Mouse (Mus musculus): ENCODE data around the gene Traf3. TPM values are rescaled to one million over a fixed set of nuclear protein-coding genes. Genes with fewer than 3 reads are reported as not detected.

The Traf3 gene
- polyA plus RNA-seq, 1 experiment from 2014 or later, result 22.8 TPM

GRCm38 (mm10) chr12:111271966-111272365 is 105.8 kb downstream of the Traf3 start:
- 16% methylated on average over 8 of the region's 8 CpGs for WGBS
- Histone ChIP-seq H3K36me3 (0 out of 2 replicates have a peak, but pooled peaks cover 4% of the 10 kb centered on the region), H3K9me3 (no peaks in the 10 kb centered on the region), H3K27me3 (replicated peaks) (peaks cover 79% of the 10 kb centered on the region), H3K4me2 (replicated peaks) (no peak overlapping the region), H3K27ac (no peak overlapping the region), H3K4me3 (no peak overlapping the region), H3K9ac (no peak overlapping the region), H3K4me1 (peaks cover 22% of the 10 kb centered on the region)
- ATAC-seq (ENCODE audit: low FRiP score, low read depth), result no peak

DNA sequence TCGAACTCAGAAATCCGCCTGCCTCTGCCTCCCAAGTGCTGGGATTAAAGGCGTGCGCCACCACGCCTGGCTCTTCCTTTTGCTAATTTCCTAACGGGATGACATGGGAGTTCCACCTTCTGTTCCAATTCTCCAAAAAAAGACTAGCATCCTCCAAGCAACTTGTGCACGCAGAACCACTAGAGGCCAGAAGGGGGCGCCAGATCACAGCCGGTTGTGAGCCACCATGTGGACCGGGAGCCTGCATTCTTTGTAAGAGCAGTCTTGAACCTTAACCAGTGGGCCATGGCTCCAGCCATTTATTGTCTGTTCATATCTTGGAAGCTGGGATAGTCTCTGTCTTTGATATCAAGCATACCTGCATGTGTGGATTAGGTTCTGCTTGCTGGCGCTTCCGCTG is 106.2 kb downstream of the Traf3 start:
- H3K4me1 ChIP-seq, result peaks cover 22% of the 10 kb centered on the region

DNA sequence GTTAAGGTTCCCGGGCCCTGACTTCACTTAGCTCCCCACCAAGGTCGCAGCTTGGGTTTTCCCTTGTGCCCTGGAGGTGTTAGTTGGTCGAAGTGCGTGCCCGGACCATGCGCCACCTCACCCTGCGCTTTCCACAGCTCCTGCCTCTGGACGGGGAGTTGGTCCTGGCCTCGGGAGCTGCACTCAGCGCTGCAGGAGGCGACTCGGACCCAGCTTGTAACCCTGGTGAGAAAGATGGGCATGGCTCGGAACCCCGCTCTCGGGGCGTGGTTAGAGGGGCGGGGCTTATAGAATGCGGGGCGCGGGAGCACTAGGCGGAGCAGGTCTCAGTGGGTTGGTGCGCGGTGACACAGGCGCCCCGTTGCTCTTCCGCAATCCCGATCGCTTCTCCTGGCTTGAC is 107.8 kb downstream of the Traf3 start:
- Histone ChIP-seq H3K27ac (no peak overlapping the region), H3K4me2 (replicated peaks) (peak overlapping the region; percentile 66), H3K9me3 (no peaks in the 10 kb centered on the region), H3K9ac (peak overlapping the region; percentile 33; the same call in 1 of the 2 replicates), H3K27me3 (replicated peaks) (peaks cover 85% of the 10 kb centered on the region), H3K4me3 (peak overlapping the region; percentile 34), H3K4me1 (peaks cover 22% of the 10 kb centered on the region), H3K36me3 (no peaks in the 10 kb centered on the region)
- no peak for ATAC-seq (ENCODE audit: low FRiP score, low read depth)
- 3% methylated on average over 28 of the region's 28 CpGs for WGBS

More for the DNA sequence above, 106.2 kb downstream of the Traf3 start:
- H3K27ac ChIP-seq, result no peak overlapping the region
- no peaks in the 10 kb centered on the region for H3K9me3 ChIP-seq
- H3K9ac ChIP-seq, result no peak overlapping the region
- 0 out of 2 replicates have a peak, but pooled peaks cover under 1% of the 10 kb centered on the region for H3K36me3 ChIP-seq
- H3K27me3 ChIP-seq (replicated peaks), result peaks cover 83% of the 10 kb centered on the region
- 18% methylated on average over 12 of the region's 12 CpGs for WGBS
- no peak overlapping the region for H3K4me3 ChIP-seq
- no peak overlapping the region for H3K4me2 ChIP-seq (replicated peaks)
- no peak for ATAC-seq (ENCODE audit: low FRiP score, low read depth)

GRCm38 (mm10) chr12:111274447-111275149 is 108.4 kb downstream of the Traf3 start:
- H3K4me1 ChIP-seq, result peaks cover 22% of the 10 kb centered on the region
- H3K4me3 ChIP-seq, result peak overlapping the region; percentile 34
- peak overlapping the region; percentile 66 for H3K4me2 ChIP-seq (replicated peaks)
- H3K27ac ChIP-seq, result no peak overlapping the region
- H3K9me3 ChIP-seq, result no peaks in the 10 kb centered on the region
- peak overlapping the region; percentile 33 for H3K9ac ChIP-seq
- no peaks in the 10 kb centered on the region for H3K36me3 ChIP-seq
- 3% methylated on average over 80 of the region's 80 CpGs for WGBS
- ATAC-seq (ENCODE audit: low FRiP score, low read depth), result no peak
- H3K27me3 ChIP-seq (replicated peaks), result peaks cover 80% of the 10 kb centered on the region

GRCm38 (mm10) chr12:111275150-111275841 is 109.1 kb downstream of the Traf3 start:
- H3K4me1 ChIP-seq, result peaks cover 22% of the 10 kb centered on the region
- H3K27ac ChIP-seq, result no peak overlapping the region
- no peak for ATAC-seq (ENCODE audit: low FRiP score, low read depth)
- no peaks in the 10 kb centered on the region for H3K9me3 ChIP-seq
- peak overlapping the region; percentile 66 for H3K4me2 ChIP-seq (replicated peaks)
- H3K36me3 ChIP-seq, result no peaks in the 10 kb centered on the region
- WGBS, result under 1% methylated on average over 58 of the region's 58 CpGs
- H3K4me3 ChIP-seq, result peak overlapping the region; percentile 34
- H3K27me3 ChIP-seq (replicated peaks), result peaks cover 73% of the 10 kb centered on the region
- H3K9ac ChIP-seq, result peak overlapping the region; percentile 33; the same call in 1 of the 2 replicates

- ATAC-seq (ENCODE audit: low FRiP score, low read depth), result no peak
- Histone ChIP-seq H3K27me3 (replicated peaks) (peaks cover 62% of the 10 kb centered on the region), H3K4me1 (peaks cover 22% of the 10 kb centered on the region), H3K9ac (no peak overlapping the region), H3K9me3 (no peaks in the 10 kb centered on the region), H3K36me3 (no peaks in the 10 kb centered on the region), H3K4me2 (replicated peaks) (no peak overlapping the region), H3K4me3 (no peak overlapping the region), H3K27ac (no peak overlapping the region)
- 59% methylated on average over 6 of the region's 6 CpGs for WGBS
Observed at GRCm38 (mm10) chr12:111276371-111276770, 110.2 kb downstream of the Traf3 start.

GRCm38 (mm10) chr12:111283573-111283972 is 117.4 kb downstream of the Traf3 start:
- no peak overlapping the region for H3K4me3 ChIP-seq
- no peaks in the 10 kb centered on the region for H3K36me3 ChIP-seq
- WGBS, result 70% methylated on average over 4 of the region's 4 CpGs
- ATAC-seq (ENCODE audit: low FRiP score, low read depth), result no peak
- no peaks in the 10 kb centered on the region for H3K27me3 ChIP-seq (replicated peaks)
- no peak overlapping the region for H3K9ac ChIP-seq
- peaks cover 6% of the 10 kb centered on the region; the same call in 1 of the 2 replicates for H3K4me1 ChIP-seq
- H3K4me2 ChIP-seq (replicated peaks), result no peak overlapping the region
- no peaks in the 10 kb centered on the region for H3K9me3 ChIP-seq
- no peak overlapping the region for H3K27ac ChIP-seq

DNA sequence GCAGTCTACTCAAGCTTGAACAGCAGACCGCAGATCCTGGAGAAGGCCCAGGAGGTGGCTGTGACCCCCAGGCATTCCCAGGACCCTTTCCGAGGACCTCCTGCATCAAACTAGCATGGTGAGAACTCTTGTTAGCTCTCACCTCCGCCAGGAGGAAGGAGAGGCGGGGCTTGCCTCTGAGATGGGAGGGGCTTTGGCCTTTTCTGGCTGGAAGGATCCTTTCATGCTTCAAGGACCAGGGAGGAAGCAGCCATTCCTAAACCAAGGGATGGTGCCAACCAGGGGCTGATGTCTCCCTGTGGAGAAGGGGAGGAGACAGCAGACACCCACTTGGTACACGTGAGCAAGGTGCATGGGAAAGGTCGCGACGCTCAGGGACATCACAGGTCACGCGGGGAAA is 118.4 kb downstream of the Traf3 start:
- ATAC-seq (ENCODE audit: low FRiP score, low read depth), result no peak
- Histone ChIP-seq H3K36me3 (no peaks in the 10 kb centered on the region), H3K27me3 (replicated peaks) (no peaks in the 10 kb centered on the region), H3K4me1 (peaks cover 6% of the 10 kb centered on the region; the same call in 1 of the 2 replicates), H3K27ac (no peak overlapping the region), H3K4me3 (no peak overlapping the region), H3K9ac (no peak overlapping the region), H3K9me3 (no peaks in the 10 kb centered on the region), H3K4me2 (replicated peaks) (peak overlapping the region; percentile 41)
- 37% methylated on average over 10 of the region's 10 CpGs for WGBS

GRCm38 (mm10) chr12:111293025-111293424 is 126.9 kb downstream of the Traf3 start:
- no peaks in the 10 kb centered on the region for H3K27me3 ChIP-seq (replicated peaks)
- H3K4me2 ChIP-seq (replicated peaks), result no peak overlapping the region
- no peak overlapping the region for H3K9ac ChIP-seq
- peaks cover 76% of the 10 kb centered on the region for H3K36me3 ChIP-seq
- no peaks in the 10 kb centered on the region for H3K9me3 ChIP-seq
- WGBS, result 94% methylated on average over 12 of the region's 12 CpGs
- H3K4me1 ChIP-seq, result no peaks in the 10 kb centered on the region
- no peak overlapping the region for H3K4me3 ChIP-seq
- H3K27ac ChIP-seq, result no peak overlapping the region
- no peak for ATAC-seq (ENCODE audit: low FRiP score, low read depth)

GRCm38 (mm10) chr12:111301322-111302017 is 135.3 kb downstream of the Traf3 start:
- H3K27ac ChIP-seq, result no peak overlapping the region
- no peak overlapping the region for H3K9ac ChIP-seq
- peaks cover 93% of the 10 kb centered on the region for H3K36me3 ChIP-seq
- WGBS, result 95% methylated on average over 27 of the region's 27 CpGs
- H3K4me2 ChIP-seq (replicated peaks), result no peak overlapping the region
- no peaks in the 10 kb centered on the region for H3K9me3 ChIP-seq
- no peak for ATAC-seq (ENCODE audit: low FRiP score, low read depth)
- H3K4me1 ChIP-seq, result no peaks in the 10 kb centered on the region
- no peak overlapping the region for H3K4me3 ChIP-seq
- H3K27me3 ChIP-seq (replicated peaks), result no peaks in the 10 kb centered on the region

DNA sequence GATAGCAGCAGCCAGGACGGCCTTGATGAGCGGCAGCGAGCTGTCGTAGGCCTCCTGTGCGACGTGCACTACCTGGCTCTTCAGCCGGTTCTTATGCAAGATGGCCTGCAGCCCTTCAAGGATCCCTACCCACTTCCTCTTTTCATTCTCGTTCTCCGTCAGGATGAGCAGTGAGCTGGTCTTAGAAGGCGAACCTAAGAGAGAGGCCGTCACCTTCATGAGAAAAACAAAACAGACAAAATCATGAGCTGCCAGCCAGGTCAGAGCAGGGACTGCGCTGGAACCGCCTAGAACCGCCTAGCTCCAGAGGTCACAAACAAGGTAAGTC is 135.8 kb downstream of the Traf3 start:
- Histone ChIP-seq H3K4me2 (replicated peaks) (no peak overlapping the region), H3K36me3 (peaks cover 93% of the 10 kb centered on the region), H3K4me3 (no peak overlapping the region), H3K4me1 (no peaks in the 10 kb centered on the region), H3K9ac (no peak overlapping the region), H3K9me3 (no peaks in the 10 kb centered on the region), H3K27ac (no peak overlapping the region), H3K27me3 (replicated peaks) (no peaks in the 10 kb centered on the region)
- no peak for ATAC-seq (ENCODE audit: low FRiP score, low read depth)
- WGBS, result 97% methylated on average over 14 of the region's 14 CpGs

- Histone ChIP-seq H3K4me1 (no peaks in the 10 kb centered on the region), H3K4me3 (no peak overlapping the region), H3K36me3 (peaks cover 91% of the 10 kb centered on the region), H3K27me3 (replicated peaks) (no peaks in the 10 kb centered on the region), H3K27ac (no peak overlapping the region), H3K4me2 (replicated peaks) (no peak overlapping the region), H3K9me3 (no peaks in the 10 kb centered on the region), H3K9ac (no peak overlapping the region)
- 92% methylated on average over 8 of the region's 8 CpGs for WGBS
- ATAC-seq (ENCODE audit: low FRiP score, low read depth), result no peak
Observed at GRCm38 (mm10) chr12:111303702-111304337, 137.7 kb downstream of the Traf3 start.

Measured in neural tube, embryonic 12.5 days (tissue).